Mouse (Mus musculus) heart, embryonic 14.5 days (tissue): Measurements from ENCODE around the gene Fhl2. TPM values are rescaled to one million over a fixed set of nuclear protein-coding genes. Genes with fewer than 3 reads are reported as not detected.

Source experiments
- ATAC-seq: fragments of 200-750 bp; cut with Nextera tagmentation; 2 replicates; pipeline ENCODE4 v1.8.0; 2017; ENCODE audit warnings: low read depth, moderate TSS enrichment; ENCODE audit not compliant: insufficient number of reproducible peaks, insufficient read depth, low FRiP score
- H3K27ac ChIP-seq, 2 experiments: fragments of 200-500 bp in 1 of 2; fragments of 300-500 bp in 1 of 2; sonication (generic) in 1 of 2; replicated peaks in 1 of 2; 2 replicates each; pipeline ENCODE4 v1.5.1; 2012 to 2014; ENCODE audit warnings: low read depth in 2 of 2, low read length in 2 of 2, control low read depth in 1 of 2, mild to moderate bottlenecking in 1 of 2, mixed read lengths in 1 of 2; ENCODE audit not compliant: control insufficient read depth in 1 of 2, insufficient read depth in 1 of 2
- H3K27me3 ChIP-seq: fragments of 300-500 bp; sonication (generic); 2 replicates; pipeline ENCODE4 v1.6.1; 2014; ENCODE audit warnings: mild to moderate bottlenecking, low read length, control low read depth; ENCODE audit not compliant: control insufficient read depth, insufficient read depth
- H3K36me3 ChIP-seq: fragments of 300-500 bp; sonication (generic); 2 replicates; pipeline ENCODE4 v1.6.1; 2014; ENCODE audit warnings: mild to moderate bottlenecking, control low read depth, low read length, mixed read lengths; ENCODE audit not compliant: control insufficient read depth, insufficient read depth
- H3K4me1 ChIP-seq, 2 experiments: fragments of 200-500 bp in 1 of 2; fragments of 300-500 bp in 1 of 2; sonication (generic) in 1 of 2; 2 replicates each; pipeline ENCODE4 v1.6.1; 2012 to 2014; ENCODE audit warnings: low read length in 2 of 2, control low read depth in 1 of 2, mixed read lengths in 1 of 2; ENCODE audit not compliant: control insufficient read depth in 2 of 2, insufficient read depth in 2 of 2
- H3K4me2 ChIP-seq: fragments of 300-500 bp; sonication (generic); 2 replicates; pipeline ENCODE4 v1.6.1; 2014; ENCODE audit warnings: mild to moderate bottlenecking, low read length
- H3K4me3 ChIP-seq, 2 experiments: fragments of 200-500 bp in 1 of 2; fragments of 300-500 bp in 1 of 2; sonication (generic) in 1 of 2; 2 replicates each; pipeline ENCODE4 v1.5.1; 2012 to 2014; ENCODE audit warnings: low read length in 2 of 2, mild to moderate bottlenecking in 2 of 2, control low read depth in 1 of 2, low read depth in 1 of 2, moderate library complexity in 1 of 2; ENCODE audit not compliant: control insufficient read depth in 1 of 2, insufficient read depth in 1 of 2
- H3K9ac ChIP-seq: fragments of 300-500 bp; sonication (generic); 2 replicates; pipeline ENCODE4 v1.6.1; 2014; ENCODE audit warnings: mild to moderate bottlenecking, low read length
- H3K9me3 ChIP-seq: fragments of 300-500 bp; sonication (generic); 2 replicates; pipeline ENCODE4 v1.6.1; 2016; ENCODE audit warnings: low read length, control low read depth; ENCODE audit not compliant: control insufficient read depth
- WGBS: fragments of 180-500 bp; shearing (Covaris S2); extraction: QIAGEN DNeasy Blood & Tissue Kit; methylation state at CpG from one replicate; pipeline ENCODE4 v1.1.7; 2014; 5-methylcytosine and 5-hydroxymethylcytosine counted together
- polyA plus RNA-seq: library from polyadenylated mRNA; unstranded; fragments of >200 nt; fragmentation: Nextera tagmentation; extraction: Ambion mirVana; gene quantifications from 2 replicates; pipeline ENCODE4 v1.2.1, GENCODE M21; 2014

The Fhl2 gene
- polyA plus RNA-seq, 1 experiment from 2014 or later: 358 TPM

DNA sequence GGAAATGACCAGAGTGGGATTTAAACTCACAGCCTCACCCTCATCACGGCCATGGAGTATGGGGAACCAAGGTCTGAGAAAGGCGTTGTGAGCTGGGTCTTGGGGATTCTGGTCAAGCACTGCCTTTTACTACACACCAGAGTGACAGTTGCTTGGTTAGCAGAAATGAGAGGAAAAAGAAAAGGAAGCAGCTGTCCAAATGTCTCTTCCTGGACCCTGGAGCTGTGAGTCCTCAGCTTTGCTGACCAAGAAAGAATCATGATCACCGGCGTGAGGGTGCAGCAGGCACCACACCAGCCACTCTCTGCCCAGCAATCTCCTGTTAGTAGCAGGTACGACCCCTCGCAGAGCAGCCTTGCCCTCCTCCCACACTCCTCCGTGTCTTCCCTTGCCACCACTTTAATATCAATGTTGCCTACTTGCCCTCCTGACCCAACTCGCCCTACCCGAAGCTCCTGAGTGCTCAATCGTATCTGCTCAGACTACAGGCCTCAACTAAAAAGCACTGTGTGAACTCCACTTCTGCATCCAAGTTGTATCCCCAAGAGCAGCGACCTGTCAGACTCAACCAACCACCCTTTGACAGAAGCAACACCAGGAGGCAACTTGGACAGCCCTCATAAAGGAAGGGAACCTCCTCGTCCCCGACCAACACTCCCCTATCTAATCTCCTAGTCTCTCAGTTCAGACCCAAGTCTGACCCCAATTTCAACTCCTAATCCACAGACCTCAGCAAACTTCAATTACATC lies 105.3 kb downstream of the Fhl2 start:
- peak overlapping the region; percentile 88 for H3K4me2 ChIP-seq
- ATAC-seq: no peak
- peak overlapping the region in 1 of 2 experiments; percentile 86; a peak in 1 of 4 replicates for H3K27ac ChIP-seq
- 41% methylated on average over 13 of the region's 13 CpGs for WGBS
- peaks cover 8% of the 10 kb centered on the region; the same call in 1 of the 2 replicates for H3K36me3 ChIP-seq
- peak overlapping the region; percentile 92 for H3K9ac ChIP-seq
- H3K4me1 ChIP-seq: peaks cover 4 to 14% of the 10 kb centered on the region in 2 experiments
- no peaks in the 10 kb centered on the region for H3K27me3 ChIP-seq
- H3K4me3 ChIP-seq: peak overlapping the region; percentile 82 to 88
- H3K9me3 ChIP-seq: no peaks in the 10 kb centered on the region

DNA sequence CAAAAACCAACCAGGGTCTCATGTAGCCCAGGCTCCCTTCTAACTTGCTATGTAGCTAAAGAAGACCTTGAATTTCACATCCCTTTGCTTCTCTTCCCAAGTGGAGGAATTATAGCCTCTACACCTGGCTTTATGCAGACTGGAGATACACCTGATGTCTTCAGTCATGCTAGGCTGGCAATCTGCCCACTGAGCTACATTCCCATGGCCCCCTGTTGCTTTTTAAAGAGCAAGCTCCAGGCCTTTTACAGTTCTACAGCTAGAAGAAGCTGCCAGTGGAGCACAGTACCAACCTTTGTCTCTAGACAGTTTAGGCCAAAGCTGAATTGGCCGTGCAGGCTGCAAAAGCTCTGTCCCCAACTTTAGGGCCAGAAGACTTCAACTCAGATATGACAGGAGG lies 106.4 kb downstream of the Fhl2 start:
- peaks cover 4 to 14% of the 10 kb centered on the region in 2 experiments for H3K4me1 ChIP-seq
- ATAC-seq: no peak
- H3K4me2 ChIP-seq: no peak overlapping the region
- H3K9me3 ChIP-seq: no peaks in the 10 kb centered on the region
- H3K4me3 ChIP-seq: no peak overlapping the region
- 76% methylated on average over 1 of the region's 1 CpGs for WGBS
- peaks cover 5% of the 10 kb centered on the region; the same call in 1 of the 2 replicates for H3K36me3 ChIP-seq
- no peaks in the 10 kb centered on the region for H3K27me3 ChIP-seq
- H3K27ac ChIP-seq: no peak overlapping the region
- H3K9ac ChIP-seq: no peak overlapping the region

DNA sequence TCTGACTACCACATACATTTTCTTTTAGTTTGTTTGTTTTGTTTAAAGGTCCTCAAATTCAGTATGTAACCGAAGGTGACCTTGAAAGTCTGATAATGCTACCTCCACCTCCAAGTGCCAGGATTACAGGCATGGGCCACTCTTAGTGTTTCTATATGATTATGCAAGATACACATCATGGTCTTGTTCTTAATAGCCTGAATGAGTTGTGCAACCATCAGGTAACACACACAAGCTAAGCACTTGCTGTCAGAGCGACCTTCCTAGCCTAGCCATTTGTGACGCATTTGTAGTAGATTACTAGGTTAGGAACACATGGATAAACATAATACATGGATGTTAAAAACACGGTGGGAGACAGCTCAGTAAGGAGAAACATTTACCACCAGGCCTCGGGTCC lies 113.8 kb downstream of the Fhl2 start:
- 81% methylated on average over 5 of the region's 5 CpGs for WGBS
- Histone ChIP-seq H3K4me2 (no peak overlapping the region), H3K27ac (no peak overlapping the region), H3K9ac (no peak overlapping the region), H3K9me3 (0 out of 2 replicates have a peak, but pooled peaks cover 2% of the 10 kb centered on the region), H3K4me3 (no peak overlapping the region), H3K27me3 (no peaks in the 10 kb centered on the region), H3K4me1 (no peaks in the 10 kb centered on the region), H3K36me3 (no peaks in the 10 kb centered on the region)
- ATAC-seq: no peak

DNA sequence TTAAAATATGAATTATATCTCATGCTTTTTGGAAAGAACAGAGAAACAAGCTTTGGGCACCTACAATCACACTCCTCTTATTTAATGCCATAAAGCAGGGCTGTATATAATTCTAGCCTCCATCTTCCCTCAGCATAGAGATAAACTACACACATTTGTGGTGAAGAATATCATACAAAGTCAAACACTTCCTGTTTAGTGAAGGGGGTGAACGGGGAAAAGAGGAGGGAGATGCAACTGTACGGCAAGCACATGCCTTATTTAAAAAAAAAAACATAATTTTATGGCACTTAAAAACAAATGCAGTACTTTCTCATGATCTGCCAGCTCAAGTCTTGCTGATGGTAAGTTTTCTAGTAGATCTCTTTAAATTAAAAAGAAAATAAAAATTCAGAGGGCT lies 118.7 kb downstream of the Fhl2 start:
- Histone ChIP-seq H3K27ac (no peak overlapping the region), H3K9ac (no peak overlapping the region), H3K4me2 (no peak overlapping the region), H3K9me3 (no peaks in the 10 kb centered on the region), H3K27me3 (no peaks in the 10 kb centered on the region), H3K36me3 (peaks cover 25% of the 10 kb centered on the region), H3K4me1 (no peaks in the 10 kb centered on the region), H3K4me3 (no peak overlapping the region)
- WGBS: 80% methylated on average over 2 of the region's 2 CpGs
- no peak for ATAC-seq

DNA sequence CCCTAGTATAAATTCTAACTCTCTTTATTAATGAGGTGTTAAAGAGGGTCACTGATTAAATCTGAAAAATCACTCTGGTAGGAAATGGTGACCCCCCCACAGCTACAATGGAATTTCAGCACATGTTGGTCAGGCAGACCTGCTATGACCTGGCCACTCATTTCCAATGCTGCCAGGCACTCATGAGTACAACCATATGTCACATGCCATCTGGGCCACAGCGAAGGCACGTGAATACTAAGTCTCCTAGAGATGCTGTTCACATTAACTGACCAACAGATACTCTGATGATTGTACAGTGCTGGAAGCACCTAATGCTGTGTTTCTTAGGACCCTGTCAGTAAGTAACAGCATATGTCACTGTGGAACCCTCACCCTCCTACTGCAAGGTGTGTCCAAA lies 122.0 kb downstream of the Fhl2 start:
- Histone ChIP-seq H3K4me3 (no peak overlapping the region), H3K9ac (no peak overlapping the region), H3K4me1 (no peaks in the 10 kb centered on the region), H3K27ac (no peak overlapping the region), H3K27me3 (no peaks in the 10 kb centered on the region), H3K36me3 (peaks cover 45% of the 10 kb centered on the region), H3K9me3 (no peaks in the 10 kb centered on the region), H3K4me2 (no peak overlapping the region)
- ATAC-seq: no peak
- 91% methylated on average over 2 of the region's 2 CpGs for WGBS

Other genes starting within 250 kb of the Fhl2 start
- gene Gpr45, start 244.1 kb downstream of the Fhl2 start, polyA plus RNA-seq: 2.0 and 2.1 TPM in 2 replicates
- 7.5 and 7.7 TPM in 2 replicates for gene Tgfbrap1, start 98.3 kb downstream of the Fhl2 start, polyA plus RNA-seq
- gene AI597479, start 98.3 kb downstream of the Fhl2 start, polyA plus RNA-seq: 20.4 and 23.5 TPM in 2 replicates
- 28.5 and 28.8 TPM in 2 replicates for gene Nck2, start 247.6 kb upstream of the Fhl2 start, polyA plus RNA-seq